Mouse (Mus musculus): Measurements from ENCODE around the gene Krt7.

GRCm38 (mm10) chr15:101373286-101373898, 37.5 kb upstream of the Krt7 start:
- TF ChIP-seq CTCF (IDR thresholded peaks at IDR 0.05; ENCODE audit: extremely low read depth, insufficient read depth, low read length), result no peak
- no peak for TF ChIP-seq POLR2A (IDR thresholded peaks at IDR 0.05; ENCODE audit: extremely low read depth, insufficient read depth, low read length)

Measured in cortical plate, adult 2 months (tissue).